Mouse (Mus musculus) limb, embryonic 11.5 days (tissue): Measurements from ENCODE around the gene Shb. TPM values are rescaled to one million over a fixed set of nuclear protein-coding genes. Genes with fewer than 3 reads are reported as not detected.

Experiments
- ATAC-seq: fragments of 200-750 bp; cut with Nextera tagmentation; 2 replicates; pipeline ENCODE4 v1.8.0; 2017; ENCODE audit warnings: low read depth; ENCODE audit not compliant: insufficient number of reproducible peaks, low FRiP score, low TSS enrichment
- DNase-seq: peaks from one replicate; pipeline ENCODE4 v3.0.0-alpha.2; 2015; ENCODE audit warnings: low spot score
- H3K27ac ChIP-seq: fragments of 300-500 bp; sonication (generic); replicated peaks from 2 replicates; pipeline ENCODE4 v1.5.1; 2014; ENCODE audit warnings: low read depth, mild to moderate bottlenecking, low read length
- H3K27me3 ChIP-seq: fragments of 300-500 bp; sonication (generic); 2 replicates; pipeline ENCODE4 v1.6.1; 2014; ENCODE audit warnings: mild to moderate bottlenecking, low read length, mixed read lengths; ENCODE audit not compliant: control insufficient read depth, insufficient read depth
- H3K36me3 ChIP-seq: fragments of 300-500 bp; sonication (generic); 2 replicates; pipeline ENCODE4 v1.6.1; 2014; ENCODE audit warnings: mild to moderate bottlenecking, low read length, moderate library complexity, mixed read lengths; ENCODE audit not compliant: control insufficient read depth, insufficient read depth
- H3K4me1 ChIP-seq: fragments of 300-500 bp; sonication (generic); 2 replicates; pipeline ENCODE4 v1.6.1; 2014; ENCODE audit warnings: low read length, mixed read lengths; ENCODE audit not compliant: control insufficient read depth, insufficient read depth
- H3K4me2 ChIP-seq: fragments of 300-500 bp; sonication (generic); 2 replicates; pipeline ENCODE4 v1.6.1; 2014; ENCODE audit warnings: low read depth, mild to moderate bottlenecking, moderate library complexity; ENCODE audit not compliant: severe bottlenecking
- H3K4me3 ChIP-seq: fragments of 300-500 bp; sonication (generic); 2 replicates; pipeline ENCODE4 v1.5.1; 2014; ENCODE audit warnings: low read depth, low read length
- H3K9ac ChIP-seq: fragments of 300-500 bp; sonication (generic); 2 replicates; pipeline ENCODE4 v1.6.1; 2014; ENCODE audit warnings: mild to moderate bottlenecking, low read length
- H3K9me3 ChIP-seq: fragments of 300-500 bp; sonication (generic); 2 replicates; pipeline ENCODE4 v1.6.1; 2016; ENCODE audit warnings: low read length; ENCODE audit not compliant: control insufficient read depth
- WGBS: fragments of 180-500 bp; shearing (Covaris S2); extraction: QIAGEN DNeasy Blood & Tissue Kit; methylation state at CpG from one replicate; pipeline ENCODE4 v1.1.7; 2014; 5-methylcytosine and 5-hydroxymethylcytosine counted together
- polyA plus RNA-seq: library from polyadenylated mRNA; unstranded; fragments of >200 nt; fragmentation: Nextera tagmentation; extraction: Ambion mirVana; gene quantifications from 2 replicates; pipeline ENCODE4 v1.2.1, GENCODE M21; 2014

Shb gene
- polyA plus RNA-seq, 1 experiment from 2014 or later: 6.4 TPM

DNA sequence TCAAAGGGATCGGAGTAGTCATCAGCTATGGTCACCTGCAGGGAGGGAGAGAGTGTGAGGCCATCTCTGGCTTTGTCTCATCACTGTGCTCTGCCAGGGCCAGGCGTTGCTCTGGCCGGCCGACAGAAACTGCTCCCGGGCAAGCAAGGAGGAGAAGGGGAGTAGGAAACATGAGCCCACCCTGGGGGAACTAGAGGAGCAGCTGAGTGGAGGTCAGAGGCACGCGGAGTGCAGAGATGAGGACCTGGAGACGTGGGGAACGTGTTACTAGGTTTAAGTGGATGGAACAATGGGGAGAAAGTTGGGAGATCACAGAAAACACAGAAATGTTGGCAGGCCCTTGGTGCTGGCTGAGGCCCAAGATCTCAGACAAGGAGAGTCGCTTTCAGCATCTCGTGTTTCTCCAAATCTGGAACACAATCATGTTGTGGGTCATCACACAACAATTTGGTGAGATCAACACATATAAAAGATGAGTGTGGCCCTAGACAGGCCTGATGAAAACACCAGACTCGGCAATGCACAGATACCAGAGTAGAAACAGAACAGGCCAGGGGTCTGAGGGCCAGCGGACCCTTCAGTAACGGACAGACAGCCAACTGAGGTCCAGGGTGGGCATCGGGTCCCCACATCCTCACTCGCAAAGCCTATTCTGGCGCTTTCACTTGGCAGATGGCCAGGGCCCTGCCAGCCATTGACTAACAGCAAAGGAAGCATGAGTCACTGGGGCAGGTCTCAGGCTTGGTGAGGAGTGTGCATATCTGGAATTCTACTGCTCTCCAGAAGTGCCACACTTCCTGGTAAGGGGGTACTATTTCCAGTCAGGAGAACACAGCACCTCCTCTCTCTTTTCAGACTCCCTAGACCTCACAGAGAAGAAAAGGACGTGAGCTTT lies 42.9 kb downstream of the Shb start:
- H3K4me2 ChIP-seq: no peak overlapping the region; the same call in 1 of the 2 replicates
- H3K27ac ChIP-seq: peak overlapping the region; percentile 51; the same call in 1 of the 2 replicates
- H3K36me3 ChIP-seq: no peaks in the 10 kb centered on the region
- peaks cover 68% of the 10 kb centered on the region for H3K4me1 ChIP-seq
- no peaks in the 10 kb centered on the region for H3K9me3 ChIP-seq
- DNase-seq (no peak), ATAC-seq (no peak)
- no peak overlapping the region for H3K4me3 ChIP-seq
- no peak overlapping the region for H3K9ac ChIP-seq
- no peaks in the 10 kb centered on the region for H3K27me3 ChIP-seq
- 35% methylated on average over 18 of the region's 18 CpGs for WGBS

- H3K36me3 ChIP-seq: no peaks in the 10 kb centered on the region
- no peak overlapping the region for H3K4me2 ChIP-seq
- H3K9me3 ChIP-seq: no peaks in the 10 kb centered on the region
- H3K4me3 ChIP-seq: no peak overlapping the region
- no peak overlapping the region for H3K27ac ChIP-seq
- no peaks in the 10 kb centered on the region for H3K27me3 ChIP-seq
- H3K4me1 ChIP-seq: peaks cover 60% of the 10 kb centered on the region
- DNase-seq: no peak
- ATAC-seq: no peak
- WGBS: 51% methylated on average over 6 of the region's 6 CpGs
- H3K9ac ChIP-seq: no peak overlapping the region
These were observed 44.6 kb downstream of the Shb start for GRCm38 (mm10) chr4:45487681-45488081.

DNA sequence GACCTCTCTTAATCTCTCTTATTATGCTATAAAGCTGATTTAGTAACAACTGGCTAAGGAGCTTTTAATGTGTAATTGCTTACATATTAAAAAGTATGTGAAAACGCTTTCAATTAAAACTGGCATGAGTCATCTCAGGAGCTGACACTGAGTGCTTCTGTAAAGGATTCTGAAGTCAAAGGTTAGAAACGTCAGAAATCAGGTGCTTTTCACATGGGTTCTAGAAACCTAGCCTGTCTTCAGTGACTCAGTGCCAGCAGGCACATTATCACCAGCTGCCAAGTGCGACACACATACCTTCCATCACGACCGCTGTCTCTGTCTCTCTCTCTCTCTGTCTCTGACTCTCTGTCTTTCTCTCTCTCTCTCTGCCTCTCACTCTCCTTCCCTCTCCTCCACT lies 47.2 kb downstream of the Shb start:
- H3K4me2 ChIP-seq: no peak overlapping the region
- WGBS: 77% methylated on average over 5 of the region's 5 CpGs
- no peak overlapping the region for H3K27ac ChIP-seq
- H3K9ac ChIP-seq: 0 out of 2 replicates have a peak overlapping the region, but pooled peaks have one; percentile 2
- H3K9me3 ChIP-seq: no peaks in the 10 kb centered on the region
- H3K27me3 ChIP-seq: no peaks in the 10 kb centered on the region
- H3K36me3 ChIP-seq: no peaks in the 10 kb centered on the region
- H3K4me3 ChIP-seq: no peak overlapping the region
- peaks cover 34% of the 10 kb centered on the region for H3K4me1 ChIP-seq
- ATAC-seq (no peak), DNase-seq (no peak)

GRCm38 (mm10) chr4:45483271-45484245 lies 48.7 kb downstream of the Shb start:
- H3K4me1 ChIP-seq: peaks cover 30% of the 10 kb centered on the region
- 45% methylated on average over 8 of the region's 8 CpGs for WGBS

DNA sequence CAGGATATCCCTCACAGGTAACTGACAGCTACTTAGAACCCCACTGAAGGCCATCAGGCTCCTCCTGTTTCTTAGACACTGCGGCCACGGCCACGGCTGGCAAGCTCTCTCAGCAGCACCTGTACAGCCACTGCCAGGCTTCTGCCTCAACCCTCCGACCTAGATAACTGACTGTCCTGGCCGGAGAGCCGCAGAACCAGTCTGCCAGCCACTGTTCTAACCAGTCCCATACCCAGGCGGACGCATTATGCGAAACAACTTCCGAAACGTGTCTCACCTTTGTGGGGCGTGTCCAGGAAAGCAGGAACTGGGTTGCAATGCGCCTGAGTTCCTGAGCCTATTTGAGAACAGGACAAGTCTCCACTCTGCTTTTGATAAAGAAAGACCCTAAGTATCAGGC lies 50.0 kb downstream of the Shb start:
- Histone ChIP-seq H3K9me3 (no peaks in the 10 kb centered on the region), H3K4me1 (peaks cover 31% of the 10 kb centered on the region), H3K9ac (no peak overlapping the region), H3K27ac (no peak overlapping the region), H3K27me3 (no peaks in the 10 kb centered on the region), H3K4me2 (no peak overlapping the region), H3K36me3 (no peaks in the 10 kb centered on the region), H3K4me3 (no peak overlapping the region)
- DNase-seq (no peak), ATAC-seq (no peak)
- 82% methylated on average over 13 of the region's 13 CpGs for WGBS

More at GRCm38 (mm10) chr4:45483271-45484245, 48.7 kb downstream of the Shb start:
- Histone ChIP-seq H3K9ac (no peak overlapping the region), H3K4me3 (no peak overlapping the region), H3K27ac (no peak overlapping the region), H3K27me3 (no peaks in the 10 kb centered on the region), H3K4me2 (no peak overlapping the region), H3K9me3 (no peaks in the 10 kb centered on the region), H3K36me3 (no peaks in the 10 kb centered on the region)
- ATAC-seq (peak; percentile 55), DNase-seq (no peak)

DNA sequence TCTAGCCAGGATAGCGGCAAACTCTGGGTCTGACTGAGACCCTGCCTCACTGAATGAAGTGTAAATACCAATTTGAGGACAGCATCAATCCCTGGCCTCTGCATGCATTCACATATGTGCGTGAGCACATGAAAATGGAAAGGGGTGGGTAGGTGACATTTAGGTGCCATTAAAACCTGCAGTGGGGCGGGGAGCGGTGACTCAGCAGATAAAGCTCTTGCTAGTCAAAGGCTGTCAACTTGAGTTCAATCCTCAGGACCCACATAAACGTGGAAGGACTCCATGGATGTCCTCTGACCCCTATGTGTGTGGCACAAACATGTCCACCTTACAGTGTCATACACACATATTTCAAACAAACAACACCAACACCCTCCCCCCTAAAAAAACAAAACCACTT lies 50.8 kb downstream of the Shb start:
- H3K27me3 ChIP-seq: no peaks in the 10 kb centered on the region
- peaks cover 32% of the 10 kb centered on the region for H3K4me1 ChIP-seq
- ATAC-seq (no peak), DNase-seq (no peak)
- no peaks in the 10 kb centered on the region for H3K9me3 ChIP-seq
- H3K36me3 ChIP-seq: no peaks in the 10 kb centered on the region
- H3K9ac ChIP-seq: no peak overlapping the region
- H3K4me2 ChIP-seq: no peak overlapping the region
- no peak overlapping the region for H3K27ac ChIP-seq
- 88% methylated on average over 5 of the region's 5 CpGs for WGBS
- H3K4me3 ChIP-seq: no peak overlapping the region

DNA sequence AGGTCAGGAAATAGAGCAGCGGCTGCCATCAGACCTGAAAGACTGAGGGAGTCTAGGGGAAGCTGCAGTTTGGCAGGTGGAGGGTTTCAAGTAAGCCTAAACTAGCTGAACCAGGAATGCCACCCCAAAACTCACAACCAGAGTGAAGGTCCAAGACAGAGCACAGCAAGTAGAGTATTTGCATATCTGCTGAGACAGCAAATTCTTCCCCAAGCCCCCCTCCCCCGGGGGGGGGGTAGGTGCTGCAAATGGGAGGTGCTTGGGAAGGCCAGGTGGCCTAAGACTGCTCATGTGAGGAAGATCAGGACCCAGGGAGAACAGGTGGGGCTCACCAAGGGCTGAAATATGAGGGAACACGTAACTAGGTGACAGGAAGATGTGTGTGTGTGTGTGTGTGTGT lies 51.7 kb downstream of the Shb start:
- Histone ChIP-seq H3K9ac (no peak overlapping the region), H3K4me3 (no peak overlapping the region), H3K27me3 (no peaks in the 10 kb centered on the region), H3K4me2 (no peak overlapping the region), H3K4me1 (peaks cover 35% of the 10 kb centered on the region), H3K9me3 (no peaks in the 10 kb centered on the region), H3K36me3 (no peaks in the 10 kb centered on the region), H3K27ac (no peak overlapping the region)
- WGBS: 66% methylated on average over 3 of the region's 3 CpGs
- ATAC-seq: no peak
- no peak for DNase-seq

DNA sequence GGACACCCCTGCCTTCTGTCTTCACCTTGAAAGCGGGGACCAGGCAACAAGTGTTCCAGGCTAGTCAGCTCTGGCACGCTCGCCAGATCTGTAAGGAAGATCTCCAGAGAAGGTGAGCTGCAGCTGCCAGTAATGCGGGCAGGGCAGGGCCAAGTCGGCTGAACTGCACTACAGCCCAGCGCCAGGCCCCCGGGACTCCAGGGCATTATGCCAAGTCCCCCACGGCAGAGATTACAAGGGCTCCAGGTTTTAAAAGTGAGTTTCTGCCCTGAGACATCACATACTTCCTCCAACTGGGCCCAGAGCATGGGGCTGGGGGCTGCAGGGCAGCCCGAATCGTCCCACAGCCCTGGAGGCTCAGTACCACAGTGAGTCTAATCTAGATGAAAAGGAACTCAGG lies 52.8 kb downstream of the Shb start:
- 80% methylated on average over 10 of the region's 10 CpGs for WGBS
- Histone ChIP-seq H3K9me3 (no peaks in the 10 kb centered on the region), H3K4me1 (peaks cover 40% of the 10 kb centered on the region), H3K36me3 (no peaks in the 10 kb centered on the region), H3K4me2 (no peak overlapping the region), H3K27ac (no peak overlapping the region), H3K9ac (no peak overlapping the region), H3K4me3 (no peak overlapping the region), H3K27me3 (no peaks in the 10 kb centered on the region)
- ATAC-seq (no peak), DNase-seq (no peak)
